Mouse (Mus musculus) spleen, adult 2 months (tissue): ENCODE results near the gene Ubc.
"Not testable (repeated sequence)": the region's sequence is repeated elsewhere in the genome, so short reads cannot be mapped to it uniquely, and the experiment has no call there.

Source experiments
- CTCF ChIP-seq: fragments of 200-500 bp; IDR thresholded peaks from 2 replicates; pipeline ENCODE4 v1.5.1; 2011; ENCODE audit warnings: mild to moderate bottlenecking, inconsistent platforms; ENCODE audit not compliant: insufficient read depth, insufficient read length, insufficient replicate concordance; ENCODE audit errors: extremely low read depth
- POLR2A ChIP-seq: fragments of 200-500 bp; IDR thresholded peaks from 2 replicates; pipeline ENCODE4 v1.6.1; 2011; ENCODE audit warnings: low read depth, low read length, inconsistent platforms

DNA sequence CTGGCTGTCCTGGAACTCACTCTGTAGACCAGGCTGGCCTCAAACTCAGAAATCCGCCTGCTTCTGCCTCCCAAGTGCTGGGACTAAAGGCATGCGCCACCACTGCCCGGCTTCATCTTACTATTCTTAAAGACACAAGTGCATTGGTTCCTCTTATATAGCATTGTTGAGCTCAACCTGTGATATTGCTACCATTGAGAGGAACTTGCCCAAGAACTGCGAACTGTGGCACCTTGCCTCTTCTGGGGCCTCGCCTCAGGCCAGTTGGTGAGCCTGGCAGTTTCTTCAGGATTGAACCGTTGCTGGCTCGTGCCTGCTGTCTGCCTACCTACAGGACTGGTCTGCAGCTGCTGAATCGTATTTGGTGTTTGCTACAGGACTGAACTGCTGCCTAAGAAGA is 22.5 kb upstream of the Ubc start:
- TF ChIP-seq CTCF, POLR2A: not testable (repeated sequence)
